Mouse (Mus musculus): ENCODE results near the gene Sstr2. TPM values are rescaled to one million over a fixed set of nuclear protein-coding genes. Genes with fewer than 3 reads are reported as not detected.

Gene Sstr2
- total RNA-seq, 2 experiments from 2014 or later = 1.6 to 3.9 TPM

GRCm38 (mm10) chr11:113619420-113620080 lies 408 bp downstream of the Sstr2 start:
- no peak for DNase-seq

- no peak for DNase-seq
Observed at GRCm38 (mm10) chr11:113621001-113621400, 1.9 kb downstream of the Sstr2 start.

- no peak for DNase-seq
Observed at GRCm38 (mm10) chr11:113622028-113622427, 2.9 kb downstream of the Sstr2 start.

- DNase-seq = no peak
Observed at GRCm38 (mm10) chr11:113625437-113625836, 6.3 kb downstream of the Sstr2 start.

- DNase-seq = peak in 1 of 2 experiments; percentile 41
Observed at GRCm38 (mm10) chr11:113627785-113628184, 8.6 kb downstream of the Sstr2 start.

- DNase-seq = no peak
Observed at GRCm38 (mm10) chr11:113630642-113631041, 11.5 kb downstream of the Sstr2 start.

GRCm38 (mm10) chr11:113631302-113631701 lies 12.2 kb downstream of the Sstr2 start:
- no peak for DNase-seq

GRCm38 (mm10) chr11:113631862-113632261 lies 12.7 kb downstream of the Sstr2 start:
- DNase-seq = no peak

GRCm38 (mm10) chr11:113632303-113632702 lies 13.2 kb downstream of the Sstr2 start:
- no peak for DNase-seq

- no peak for DNase-seq
Observed at GRCm38 (mm10) chr11:113633398-113633797, 14.3 kb downstream of the Sstr2 start.

- DNase-seq = no peak
Observed at GRCm38 (mm10) chr11:113634699-113635121, 15.6 kb downstream of the Sstr2 start.

GRCm38 (mm10) chr11:113638680-113639079 lies 19.5 kb downstream of the Sstr2 start:
- no peak for DNase-seq

- DNase-seq = no peak
Observed at GRCm38 (mm10) chr11:113645181-113645580, 26.0 kb downstream of the Sstr2 start.

GRCm38 (mm10) chr11:113648152-113648551 lies 29.0 kb downstream of the Sstr2 start:
- peak; percentile 86 to 92 for DNase-seq

- DNase-seq = peak in 1 of 2 experiments; percentile 15
Observed at GRCm38 (mm10) chr11:113648690-113649352, 29.7 kb downstream of the Sstr2 start, which contains the start of gene Cog1. Gene Cog1, plus strand, starts transcription at chr11:113649169.

- DNase-seq = peak; percentile 75 to 83
Observed at GRCm38 (mm10) chr11:113649353-113650210, 30.4 kb downstream of the Sstr2 start, which contains the start of gene Slc39a11. Gene Slc39a11, minus strand, starts transcription at chr11:113650079.

GRCm38 (mm10) chr11:113651206-113651906 lies 32.2 kb downstream of the Sstr2 start:
- no peak for DNase-seq

GRCm38 (mm10) chr11:113651907-113652273 lies 32.7 kb downstream of the Sstr2 start:
- no peak for DNase-seq

- no peak for DNase-seq
Observed at GRCm38 (mm10) chr11:113652516-113652915, 33.4 kb downstream of the Sstr2 start.

GRCm38 (mm10) chr11:113654105-113654504 lies 35.0 kb downstream of the Sstr2 start:
- DNase-seq = no peak

- DNase-seq = no peak
Observed at GRCm38 (mm10) chr11:113654561-113655270, 35.6 kb downstream of the Sstr2 start.

All from adrenal gland, postnatal 36 days (tissue).